Mouse (Mus musculus) cerebellum, postnatal 14 days (tissue): ENCODE measurements around the gene Zfy2.

ENCODE experiments used
- DNase-seq, 2 experiments: peaks; one replicate each; pipeline ENCODE4 v3.0.0; 2021; ENCODE audit warnings: mixed read lengths in 2 of 2

The Zfy2 gene

GRCm38 (mm10) chrY:2170309-2170708 lies at the start of gene Zfy2:
Zfy2 (minus strand) TSS chrY:2170409.
- no peak for DNase-seq
